Mouse (Mus musculus): ENCODE measurements at regions not wholly inside any gene's neighbourhood (a gene's known extent, or its start where the extent isn't known, plus 50 kb on each side); places are given as distances from the start of the nearest gene placed in this dataset.

DNA sequence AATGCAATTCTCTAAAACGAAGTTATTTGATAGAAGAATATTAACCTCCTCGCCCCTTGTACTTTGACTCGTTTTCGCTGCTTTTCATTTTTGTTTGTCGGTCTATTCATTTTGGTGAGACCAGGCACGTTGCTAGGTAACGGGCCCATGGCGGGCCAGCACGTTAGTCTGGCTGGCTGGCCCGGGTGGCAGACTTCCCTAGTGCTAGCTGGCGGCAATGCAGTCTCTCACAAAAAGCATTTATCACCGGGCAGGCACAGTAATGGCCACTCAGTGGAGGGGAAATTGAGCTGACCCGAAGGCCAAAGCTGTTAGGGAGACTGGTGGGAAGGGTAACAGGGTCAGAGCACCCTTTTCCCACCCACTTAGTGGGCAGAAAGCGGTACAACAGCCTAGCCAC, 163.7 kb downstream of the Gm12689 start:
- H3K27me3 ChIP-seq (replicated peaks; ENCODE audit: control insufficient read depth, insufficient read depth, low read length): peaks cover 6% of the 10 kb centered on the region; the same call in 1 of the 2 replicates

DNA sequence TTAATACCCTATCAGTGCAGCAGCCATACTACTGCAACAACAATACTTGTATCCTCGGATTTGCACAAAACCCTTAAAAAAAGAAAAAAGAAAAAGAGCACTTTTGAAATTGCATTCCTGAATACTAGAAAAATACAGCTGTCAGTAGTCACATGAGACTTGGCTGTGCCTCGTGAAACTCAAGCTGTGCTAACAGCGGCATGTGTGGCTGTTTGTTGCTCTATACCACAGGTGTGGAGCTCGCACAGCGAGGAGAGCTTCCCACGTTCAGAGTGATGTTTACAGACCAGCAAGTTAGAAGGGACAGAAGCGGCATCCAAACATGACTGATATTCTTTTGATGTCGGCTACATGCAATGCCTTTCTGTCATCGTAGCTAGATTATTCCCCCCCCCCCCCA, 169.8 kb downstream of the Gm12689 start:
- Histone ChIP-seq H3K9ac (ENCODE audit: low read depth, low read length) (no peak overlapping the region), H3K27ac (replicated peaks; ENCODE audit: low read depth, low read length) (no peak overlapping the region), H3K4me2 (ENCODE audit: low read depth, low read length) (no peak overlapping the region), H3K4me3 (ENCODE audit: low read depth, low read length) (no peak overlapping the region), H3K9me3 (ENCODE audit: control insufficient read depth, low read length) (no peaks in the 10 kb centered on the region), H3K4me1 (ENCODE audit: control insufficient read depth, insufficient read depth, low read length) (no peaks in the 10 kb centered on the region), H3K36me3 (ENCODE audit: control insufficient read depth, insufficient read depth, low read length) (no peaks in the 10 kb centered on the region), H3K27me3 (replicated peaks; ENCODE audit: control insufficient read depth, insufficient read depth, low read length) (peaks cover 6% of the 10 kb centered on the region; the same call in 1 of the 2 replicates)
- DNase-seq (ENCODE audit: low spot score): peak; percentile 53
- WGBS: 64% methylated on average over 9 of the region's 9 CpGs
- 0 out of 2 replicates have a peak, but pooled peaks have one; percentile 53 for ATAC-seq (ENCODE audit: low read depth)

More for the DNA sequence above, 163.7 kb downstream of the Gm12689 start:
- Histone ChIP-seq H3K9me3 (ENCODE audit: control insufficient read depth, low read length) (no peaks in the 10 kb centered on the region), H3K9ac (ENCODE audit: low read depth, low read length) (no peak overlapping the region), H3K4me1 (ENCODE audit: control insufficient read depth, insufficient read depth, low read length) (no peaks in the 10 kb centered on the region; the same call in 1 of the 2 replicates), H3K36me3 (ENCODE audit: control insufficient read depth, insufficient read depth, low read length) (no peaks in the 10 kb centered on the region), H3K4me3 (ENCODE audit: low read depth, low read length) (peak overlapping the region; percentile 11; the same call in 1 of the 2 replicates), H3K4me2 (ENCODE audit: low read depth, low read length) (peak overlapping the region; percentile 39), H3K27ac (replicated peaks; ENCODE audit: low read depth, low read length) (no peak overlapping the region)
- WGBS: 5% methylated on average over 14 of the region's 14 CpGs
- peak; percentile 83 for DNase-seq (ENCODE audit: low spot score)
- peak; percentile 86 for ATAC-seq (ENCODE audit: low read depth)

DNA sequence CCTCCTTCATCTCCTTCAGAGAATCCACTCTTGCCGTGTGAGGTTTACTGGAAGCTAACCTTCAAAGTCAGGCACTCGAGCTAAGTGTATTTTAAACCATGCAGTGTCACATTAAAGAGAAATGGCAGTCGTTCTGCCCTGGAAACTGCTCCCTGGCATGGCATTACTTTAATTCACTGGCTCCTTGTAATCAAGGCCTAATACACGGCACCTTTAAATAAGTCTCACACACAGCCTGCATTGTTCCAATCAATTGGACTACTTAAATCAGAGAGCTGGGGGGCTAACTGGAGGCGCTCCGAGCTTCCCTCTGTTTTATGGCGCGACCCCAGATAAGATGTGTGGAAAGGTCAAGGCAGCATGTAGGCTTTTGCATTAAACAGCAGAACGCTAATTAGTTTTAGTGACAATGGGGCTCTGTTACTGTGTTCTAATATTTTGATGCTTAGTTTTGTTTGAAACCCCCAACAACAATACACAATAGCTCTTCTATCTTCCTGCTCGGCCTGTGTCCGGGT, 180.1 kb downstream of the Gm12689 start:
- H3K4me1 ChIP-seq (ENCODE audit: control insufficient read depth, insufficient read depth, low read length): no peaks in the 10 kb centered on the region
- DNase-seq (ENCODE audit: low spot score) (no peak), ATAC-seq (ENCODE audit: low read depth) (no peak)
- WGBS: 30% methylated on average over 11 of the region's 11 CpGs
- no peak overlapping the region for H3K27ac ChIP-seq (replicated peaks; ENCODE audit: low read depth, low read length)
- no peak overlapping the region for H3K4me2 ChIP-seq (ENCODE audit: low read depth, low read length)
- no peaks in the 10 kb centered on the region for H3K9me3 ChIP-seq (ENCODE audit: control insufficient read depth, low read length)
- no peaks in the 10 kb centered on the region for H3K27me3 ChIP-seq (replicated peaks; ENCODE audit: control insufficient read depth, insufficient read depth, low read length)
- no peaks in the 10 kb centered on the region for H3K36me3 ChIP-seq (ENCODE audit: control insufficient read depth, insufficient read depth, low read length)
- H3K4me3 ChIP-seq (ENCODE audit: low read depth, low read length): no peak overlapping the region
- no peak overlapping the region for H3K9ac ChIP-seq (ENCODE audit: low read depth, low read length)

DNA sequence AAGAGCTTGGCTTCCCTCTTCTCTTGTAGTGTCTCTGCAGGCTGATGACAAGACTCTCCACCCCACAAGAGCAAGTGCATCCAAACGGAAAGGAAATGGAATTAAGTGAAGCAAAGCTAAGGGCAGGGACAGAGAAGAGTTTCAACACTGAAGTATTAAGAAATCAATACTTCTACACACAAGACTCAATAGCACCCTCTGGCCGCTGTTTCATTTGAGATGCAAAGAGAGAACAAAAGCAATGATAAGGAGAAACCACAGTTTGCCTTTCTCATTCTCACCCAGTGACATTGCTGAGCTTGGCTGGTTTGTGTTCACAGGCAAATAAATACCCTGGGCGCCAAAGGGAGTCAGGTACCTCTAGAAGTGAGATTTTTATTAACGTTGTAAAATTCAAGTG, 171.8 kb upstream of the Foxd3 start:
- DNase-seq (ENCODE audit: low spot score) (no peak), ATAC-seq (ENCODE audit: low read depth) (no peak)
- H3K9me3 ChIP-seq (ENCODE audit: control insufficient read depth, low read length): no peaks in the 10 kb centered on the region
- H3K4me3 ChIP-seq (ENCODE audit: low read depth, low read length): no peak overlapping the region
- H3K27me3 ChIP-seq (replicated peaks; ENCODE audit: control insufficient read depth, insufficient read depth, low read length): no peaks in the 10 kb centered on the region
- 62% methylated on average over 4 of the region's 4 CpGs for WGBS
- H3K4me1 ChIP-seq (ENCODE audit: control insufficient read depth, insufficient read depth, low read length): no peaks in the 10 kb centered on the region
- H3K27ac ChIP-seq (replicated peaks; ENCODE audit: low read depth, low read length): no peak overlapping the region
- no peak overlapping the region for H3K4me2 ChIP-seq (ENCODE audit: low read depth, low read length)
- no peaks in the 10 kb centered on the region for H3K36me3 ChIP-seq (ENCODE audit: control insufficient read depth, insufficient read depth, low read length)
- no peak overlapping the region for H3K9ac ChIP-seq (ENCODE audit: low read depth, low read length)

DNA sequence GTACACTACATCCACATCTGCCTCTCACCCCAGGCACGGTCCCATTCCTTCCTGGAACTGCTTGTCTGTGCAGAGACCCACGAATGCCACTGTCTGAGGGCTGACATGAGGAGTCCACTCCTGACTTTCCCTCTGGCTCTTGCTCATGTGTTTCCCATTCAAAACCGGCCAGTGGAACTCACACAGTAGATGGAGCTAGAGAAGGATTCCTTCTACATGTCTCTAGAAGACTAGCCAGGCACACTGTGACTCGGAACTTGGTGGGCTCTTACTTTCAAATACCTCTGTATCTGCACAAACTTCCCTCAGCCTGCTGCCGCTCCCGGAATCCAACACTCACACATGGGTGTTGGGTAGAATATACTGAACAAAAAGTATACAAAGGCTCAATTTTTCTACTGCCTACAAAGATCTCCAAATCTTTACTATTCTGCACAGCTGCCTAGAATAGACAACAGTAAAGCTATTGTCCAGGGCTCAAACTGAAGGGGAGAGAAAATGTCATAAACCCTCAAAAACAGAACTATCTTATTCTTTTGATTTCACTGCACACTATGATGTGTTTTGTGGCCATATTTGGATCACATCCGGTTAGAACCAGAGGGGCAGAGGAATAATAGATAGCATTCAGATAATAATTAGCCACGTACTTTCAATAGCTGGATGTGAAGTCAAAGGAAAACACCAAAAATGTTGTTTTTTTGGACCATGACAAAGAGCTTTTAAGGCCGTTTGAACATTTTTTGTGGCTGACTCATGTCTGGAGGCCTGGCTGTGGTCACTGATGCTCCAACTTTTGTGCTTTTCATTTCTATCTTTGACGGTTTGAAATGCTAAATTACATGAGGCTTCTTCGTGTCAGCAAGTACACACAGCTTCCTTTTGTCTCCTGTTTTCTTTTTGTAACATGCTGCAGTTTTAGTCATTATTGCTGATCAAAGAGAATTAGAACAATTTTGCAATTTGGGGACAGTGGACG, 164.3 kb upstream of the Foxd3 start:
- 57% methylated on average over 12 of the region's 12 CpGs for WGBS
- ATAC-seq (ENCODE audit: low read depth) (no peak; the same call in 1 of the 2 replicates), DNase-seq (ENCODE audit: low spot score) (peak; percentile 23)
- H3K4me1 ChIP-seq (ENCODE audit: control insufficient read depth, insufficient read depth, low read length): no peaks in the 10 kb centered on the region
- no peak overlapping the region for H3K4me3 ChIP-seq (ENCODE audit: low read depth, low read length)
- H3K36me3 ChIP-seq (ENCODE audit: control insufficient read depth, insufficient read depth, low read length): no peaks in the 10 kb centered on the region
- no peak overlapping the region for H3K9ac ChIP-seq (ENCODE audit: low read depth, low read length)
- H3K4me2 ChIP-seq (ENCODE audit: low read depth, low read length): no peak overlapping the region
- no peak overlapping the region for H3K27ac ChIP-seq (replicated peaks; ENCODE audit: low read depth, low read length)
- H3K27me3 ChIP-seq (replicated peaks; ENCODE audit: control insufficient read depth, insufficient read depth, low read length): no peaks in the 10 kb centered on the region
- H3K9me3 ChIP-seq (ENCODE audit: control insufficient read depth, low read length): no peaks in the 10 kb centered on the region

DNA sequence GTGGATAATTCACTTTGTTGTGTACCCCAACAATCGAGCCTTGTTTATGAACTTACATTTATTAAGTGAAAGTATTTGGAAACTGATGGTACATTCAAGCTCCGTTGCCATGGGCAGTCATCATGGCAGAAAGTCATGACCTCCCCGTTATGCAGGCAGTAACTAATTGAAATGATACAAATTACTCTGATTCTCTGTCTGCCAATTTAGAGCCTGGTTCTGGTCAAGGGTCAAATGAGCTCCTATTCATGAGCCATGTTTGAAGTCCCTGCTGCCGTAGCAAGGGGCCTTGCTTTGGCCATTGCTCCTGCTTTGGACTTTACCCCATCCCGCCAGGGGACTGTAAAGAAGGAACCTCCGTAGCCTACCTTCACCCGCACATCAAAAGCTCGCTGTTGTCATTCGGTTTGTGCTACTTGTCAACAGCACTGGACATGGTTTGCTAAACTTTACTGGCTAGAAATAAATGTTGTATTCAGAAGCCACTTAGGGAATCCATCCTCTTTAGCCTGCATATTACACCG, 152.8 kb upstream of the Foxd3 start:
- Histone ChIP-seq H3K36me3 (ENCODE audit: control insufficient read depth, insufficient read depth, low read length) (no peaks in the 10 kb centered on the region), H3K4me2 (ENCODE audit: low read depth, low read length) (no peak overlapping the region), H3K9me3 (ENCODE audit: control insufficient read depth, low read length) (no peaks in the 10 kb centered on the region), H3K9ac (ENCODE audit: low read depth, low read length) (no peak overlapping the region), H3K27me3 (replicated peaks; ENCODE audit: control insufficient read depth, insufficient read depth, low read length) (0 out of 2 replicates have a peak, but pooled peaks cover 2% of the 10 kb centered on the region), H3K27ac (replicated peaks; ENCODE audit: low read depth, low read length) (no peak overlapping the region), H3K4me3 (ENCODE audit: low read depth, low read length) (no peak overlapping the region), H3K4me1 (ENCODE audit: control insufficient read depth, insufficient read depth, low read length) (peaks cover 5% of the 10 kb centered on the region; the same call in 1 of the 2 replicates)
- ATAC-seq (ENCODE audit: low read depth) (no peak), DNase-seq (ENCODE audit: low spot score) (no peak)
- 50% methylated on average over 10 of the region's 10 CpGs for WGBS

DNA sequence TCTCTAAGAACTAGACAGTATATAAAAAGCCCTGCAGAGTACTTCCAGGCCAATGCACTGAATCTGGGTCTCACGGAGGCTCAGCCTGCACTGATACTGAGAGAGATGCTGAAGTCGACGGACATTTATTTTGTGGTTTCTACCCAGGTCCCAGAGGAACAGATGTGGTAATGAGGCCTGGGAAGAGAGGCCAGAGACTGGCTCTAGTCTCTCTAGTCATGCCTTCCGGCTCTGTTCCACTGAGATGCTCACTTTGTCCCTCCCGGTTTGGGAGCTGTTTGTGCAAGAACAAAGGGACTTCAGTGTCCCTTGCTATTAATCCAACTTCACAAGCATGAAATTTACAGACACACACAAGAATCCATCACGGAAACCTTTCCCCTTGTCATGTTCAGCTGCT, 144.1 kb upstream of the Foxd3 start:
- no peaks in the 10 kb centered on the region for H3K9me3 ChIP-seq (ENCODE audit: control insufficient read depth, low read length)
- WGBS: 19% methylated on average over 6 of the region's 6 CpGs
- no peak overlapping the region for H3K9ac ChIP-seq (ENCODE audit: low read depth, low read length)
- H3K4me3 ChIP-seq (ENCODE audit: low read depth, low read length): no peak overlapping the region
- no peaks in the 10 kb centered on the region for H3K4me1 ChIP-seq (ENCODE audit: control insufficient read depth, insufficient read depth, low read length)
- DNase-seq (ENCODE audit: low spot score): peak; percentile 4
- H3K36me3 ChIP-seq (ENCODE audit: control insufficient read depth, insufficient read depth, low read length): no peaks in the 10 kb centered on the region
- no peak overlapping the region for H3K27ac ChIP-seq (replicated peaks; ENCODE audit: low read depth, low read length)
- H3K27me3 ChIP-seq (replicated peaks; ENCODE audit: control insufficient read depth, insufficient read depth, low read length): no peaks in the 10 kb centered on the region
- ATAC-seq (ENCODE audit: low read depth): no peak
- H3K4me2 ChIP-seq (ENCODE audit: low read depth, low read length): no peak overlapping the region

DNA sequence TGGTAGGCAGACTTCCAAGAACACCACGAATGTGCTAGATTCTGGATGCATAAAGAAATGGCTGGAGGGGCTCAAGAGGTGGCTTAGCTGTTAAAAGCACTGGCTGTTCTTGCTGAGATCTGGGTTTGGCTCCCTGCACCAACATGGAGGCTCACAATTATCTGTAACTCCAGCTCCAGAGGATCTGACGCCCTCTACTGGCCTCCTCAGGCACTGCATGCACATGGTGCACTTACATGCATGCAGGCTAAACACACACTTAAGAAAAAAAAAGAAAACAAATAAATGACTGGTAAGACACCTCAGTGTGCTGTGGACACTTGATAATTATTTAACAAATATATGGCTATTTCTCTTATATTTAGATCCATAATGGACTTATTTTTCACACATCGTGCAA, 139.2 kb upstream of the Foxd3 start:
- WGBS: 79% methylated on average over 3 of the region's 3 CpGs
- no peak overlapping the region for H3K4me2 ChIP-seq (ENCODE audit: low read depth, low read length)
- no peak for DNase-seq (ENCODE audit: low spot score)

More for the DNA sequence above, 139.2 kb upstream of the Foxd3 start:
- H3K36me3 ChIP-seq (ENCODE audit: control insufficient read depth, insufficient read depth, low read length): no peaks in the 10 kb centered on the region
- no peaks in the 10 kb centered on the region for H3K9me3 ChIP-seq (ENCODE audit: control insufficient read depth, low read length)
- H3K27ac ChIP-seq (replicated peaks; ENCODE audit: low read depth, low read length): no peak overlapping the region
- no peak overlapping the region for H3K4me3 ChIP-seq (ENCODE audit: low read depth, low read length)
- H3K27me3 ChIP-seq (replicated peaks; ENCODE audit: control insufficient read depth, insufficient read depth, low read length): no peaks in the 10 kb centered on the region
- ATAC-seq (ENCODE audit: low read depth): no peak
- no peaks in the 10 kb centered on the region for H3K4me1 ChIP-seq (ENCODE audit: control insufficient read depth, insufficient read depth, low read length)
- H3K9ac ChIP-seq (ENCODE audit: low read depth, low read length): no peak overlapping the region
